Mouse (Mus musculus) left cerebral cortex, postnatal 10 days (tissue): ENCODE measurements at regions not wholly inside any gene's neighbourhood (a gene's known extent, or its start where the extent isn't known, plus 50 kb on each side); places are given as distances from the start of the nearest gene placed in this dataset.

Source experiments
- DNase-seq, 2 experiments: peaks; one replicate each; pipeline ENCODE4 v3.0.0; 2021 to 2022; ENCODE audit warnings: low spot score in 2 of 2, mixed read lengths in 1 of 2; ENCODE audit errors: extremely low spot score in 1 of 2
- intact Hi-C: fragments of 180-260 bp; cut with DNase I; formaldehyde crosslinking; loops from one replicate; pipeline ENCODE4 v1.15.1; 2025

GRCm38 (mm10) chr6:93623541-93623940, 660.2 kb downstream of the Magi1 start:
- intact Hi-C loops: no loop called here
- DNase-seq: no peak

DNA sequence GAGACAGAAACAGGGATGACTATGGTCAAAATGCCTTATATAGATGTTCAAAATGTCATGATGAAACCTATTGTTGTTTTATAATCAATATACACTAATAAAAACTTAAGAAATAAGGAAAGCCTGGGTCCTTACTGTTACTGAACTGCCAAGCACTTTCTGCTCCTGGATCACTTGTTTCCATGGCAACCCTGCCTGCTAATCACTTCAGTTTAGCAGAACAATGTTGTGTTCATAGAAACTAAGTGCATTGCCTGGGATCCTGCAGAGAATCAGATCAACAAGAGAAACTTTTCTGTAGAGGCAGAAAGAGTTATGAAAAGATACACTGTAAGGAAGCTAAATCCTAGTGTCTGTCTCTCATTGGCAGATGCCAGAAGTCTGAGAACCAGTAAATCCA, 666.8 kb downstream of the Magi1 start:
- intact Hi-C loops: no loop called here
- DNase-seq: no peak

- DNase-seq: no peak
These were observed 657.1 kb upstream of the Adamts9 start for GRCm38 (mm10) chr6:93600376-93600775.

GRCm38 (mm10) chr6:93599371-93599770, 656.1 kb upstream of the Adamts9 start:
- DNase-seq: no peak
- intact Hi-C loops: no loop called here

More at GRCm38 (mm10) chr6:93600376-93600775, 657.1 kb upstream of the Adamts9 start:
- intact Hi-C loops: no loop called here

DNA sequence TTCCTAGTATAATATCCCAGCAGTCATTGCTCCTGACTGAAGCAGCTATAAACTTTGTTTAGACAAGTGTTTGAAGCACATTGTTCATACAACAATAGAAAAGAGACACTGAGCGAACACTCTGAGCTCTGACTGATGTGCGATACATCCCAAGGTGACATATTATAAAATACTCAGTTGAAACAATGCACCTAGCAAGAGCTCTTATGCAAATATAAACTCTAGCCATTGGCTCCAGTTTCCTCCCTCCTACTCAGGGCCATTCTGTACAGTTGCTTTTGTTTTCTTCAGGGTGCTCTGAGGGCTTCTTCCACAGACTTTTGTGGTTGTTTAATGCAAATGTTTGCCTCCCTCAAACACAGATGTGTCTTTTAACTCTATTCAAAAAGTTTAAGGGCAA, 646.6 kb upstream of the Adamts9 start:
- intact Hi-C loops: no loop called here
- DNase-seq: no peak

GRCm38 (mm10) chr6:93586871-93587270, 643.6 kb upstream of the Adamts9 start:
- intact Hi-C loops: no loop called here
- no peak for DNase-seq

GRCm38 (mm10) chr6:93581141-93581540, 637.8 kb upstream of the Adamts9 start:
- intact Hi-C loops: no loop called here

DNA sequence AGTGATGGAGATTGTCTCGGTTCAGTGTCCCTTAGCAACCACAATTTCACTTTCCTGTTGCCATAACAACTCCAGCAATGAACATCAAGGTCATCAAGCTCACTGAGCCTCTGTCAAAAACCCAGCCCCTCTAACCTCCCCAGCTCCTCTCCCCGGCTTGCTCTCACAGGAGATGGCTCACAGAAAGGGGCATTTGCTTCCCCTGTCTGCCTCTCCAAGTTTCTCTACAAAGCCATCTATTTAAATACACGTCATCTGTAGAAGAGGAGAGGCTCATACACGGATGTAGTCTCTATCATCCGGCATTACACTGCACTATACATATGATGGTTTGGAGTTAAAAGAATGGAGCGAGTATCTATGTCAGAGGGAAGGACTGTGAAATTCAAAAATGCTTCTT, 637.4 kb upstream of the Adamts9 start:
- no peak for DNase-seq

More at GRCm38 (mm10) chr6:93581141-93581540, 637.8 kb upstream of the Adamts9 start:
- no peak for DNase-seq

DNA sequence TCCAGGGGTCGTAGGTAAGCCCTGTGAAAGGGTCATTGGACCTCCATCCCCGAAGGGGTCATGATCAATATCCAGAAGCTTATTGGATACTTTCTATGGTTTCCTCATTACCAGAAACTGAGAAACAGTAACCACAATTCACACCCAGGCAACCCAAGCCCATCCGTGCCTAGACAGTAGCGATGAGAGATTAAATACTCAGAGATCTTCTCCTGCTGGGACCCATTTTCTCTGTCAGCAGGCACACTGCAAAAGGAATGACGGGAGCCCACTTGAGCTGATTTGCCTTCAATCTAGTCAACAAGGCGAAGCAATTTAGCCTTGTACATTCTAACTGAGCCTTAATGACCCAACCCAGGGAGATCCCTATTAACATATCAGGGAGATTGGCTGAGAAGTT, 632.0 kb upstream of the Adamts9 start:
- intact Hi-C loops: no loop called here
- DNase-seq: no peak

More for the DNA sequence above, 637.4 kb upstream of the Adamts9 start:
- intact Hi-C loops: no loop called here

- DNase-seq: peak; percentile 39 to 51
- intact Hi-C loops: no loop called here
These were observed 630.7 kb upstream of the Adamts9 start for GRCm38 (mm10) chr6:93573679-93574635.

- intact Hi-C loops: no loop called here
- no peak for DNase-seq
These were observed 626.6 kb upstream of the Adamts9 start for GRCm38 (mm10) chr6:93569866-93570265.

GRCm38 (mm10) chr6:93569211-93569610, 625.9 kb upstream of the Adamts9 start:
- DNase-seq: no peak
- intact Hi-C loops: no loop called here

DNA sequence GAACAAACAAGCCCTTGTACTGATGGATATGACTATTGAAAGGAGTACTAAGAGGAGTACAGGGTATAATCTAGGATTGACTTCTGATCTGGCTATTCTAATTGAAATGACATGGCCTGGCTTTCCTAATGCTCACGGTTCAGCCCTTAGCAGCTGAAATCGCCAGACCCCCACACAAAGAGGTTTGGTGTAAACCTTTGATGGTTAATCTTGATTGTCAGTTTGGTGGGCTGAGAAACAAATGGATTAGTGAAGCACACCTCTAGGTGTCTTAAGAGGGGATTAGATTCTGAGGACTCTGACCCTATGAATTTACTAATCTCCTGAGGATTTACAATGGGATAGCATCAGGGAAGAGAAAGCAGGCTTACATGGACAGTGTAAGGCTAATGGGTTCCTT, 623.4 kb upstream of the Adamts9 start:
- no peak for DNase-seq
- intact Hi-C loops: no loop called here

- intact Hi-C loops: no loop called here
- no peak for DNase-seq
These were observed 605.0 kb upstream of the Adamts9 start for GRCm38 (mm10) chr6:93548311-93548710.

DNA sequence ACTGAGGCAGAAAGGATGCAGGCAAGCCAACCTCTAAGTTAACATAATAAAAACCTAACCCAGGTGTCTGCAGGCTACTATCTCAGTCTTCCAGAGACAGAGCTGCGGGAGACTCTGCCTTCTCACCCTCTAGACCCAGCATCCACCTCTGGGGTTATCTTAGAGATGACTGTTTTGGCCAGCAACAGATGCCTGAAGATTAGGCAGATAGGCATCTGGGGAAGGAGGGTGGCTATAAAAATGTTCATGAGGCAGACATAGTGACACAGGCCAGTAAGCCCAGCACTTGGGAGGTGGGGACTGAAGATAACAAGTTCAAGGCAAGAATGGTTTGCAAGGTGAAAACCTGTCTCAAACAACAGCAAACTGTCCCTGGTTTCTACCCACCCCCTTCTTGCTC, 601.0 kb upstream of the Adamts9 start:
- intact Hi-C loops: no loop called here

DNA sequence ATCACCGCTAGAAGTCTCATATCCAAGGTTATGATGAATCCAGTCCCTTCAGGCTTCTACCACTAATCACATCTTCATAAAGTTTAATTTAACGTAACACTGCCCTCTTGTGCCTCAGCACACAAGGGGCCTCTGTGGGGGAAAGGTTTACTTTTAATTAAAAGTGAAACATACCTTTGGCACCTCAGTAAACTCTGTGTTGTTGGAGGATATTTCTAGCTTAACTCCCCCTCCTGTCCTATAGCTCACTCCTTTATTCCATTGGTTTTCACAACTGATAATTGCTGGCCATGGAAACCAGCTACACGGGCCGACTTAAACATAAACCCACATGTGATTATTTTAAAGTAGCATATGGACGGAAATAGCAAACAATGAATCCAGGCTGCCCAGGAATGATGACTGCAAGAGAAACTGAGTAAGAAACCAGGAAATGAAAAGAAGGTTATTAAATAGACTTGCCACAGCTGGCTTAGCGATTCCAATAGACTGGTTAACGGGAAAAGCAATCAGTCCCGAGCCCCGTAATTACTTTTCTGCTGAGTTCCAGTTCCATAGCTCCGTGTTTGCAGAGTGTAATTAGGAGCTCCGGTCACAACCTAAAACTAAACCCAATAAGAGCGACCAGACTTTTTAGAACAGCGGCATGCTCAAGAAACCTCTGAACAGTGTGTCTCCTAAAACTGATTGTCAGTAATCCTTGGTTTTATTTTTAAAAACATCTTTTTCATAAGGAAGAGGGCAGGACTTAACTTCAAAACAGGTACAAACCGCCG, 600.2 kb upstream of the Adamts9 start:
- no peak for DNase-seq

More for the DNA sequence above, 601.0 kb upstream of the Adamts9 start:
- no peak for DNase-seq

DNA sequence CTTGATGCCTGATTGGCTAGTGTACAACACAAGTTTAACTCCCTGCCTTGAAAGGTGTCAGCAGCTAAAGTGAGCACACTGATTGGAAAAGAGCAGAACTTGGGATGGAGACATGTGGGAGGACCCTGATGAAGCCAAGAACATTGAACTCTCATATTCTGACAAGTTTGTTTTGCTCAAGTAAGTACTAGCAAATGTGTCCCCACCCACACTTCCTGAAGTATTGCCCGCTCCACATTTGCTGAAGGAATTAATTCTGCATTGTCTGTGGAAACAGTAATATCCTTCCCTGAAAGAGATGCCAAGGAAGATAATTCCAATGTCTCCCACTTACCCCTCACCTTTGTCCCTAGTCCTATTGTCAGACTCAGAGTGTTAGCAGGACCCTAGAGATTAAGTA, 596.3 kb upstream of the Adamts9 start:
- no peak for DNase-seq
- intact Hi-C loops: no loop called here

More for the DNA sequence above, 600.2 kb upstream of the Adamts9 start:
- intact Hi-C loops: no loop called here

- DNase-seq: no peak
- intact Hi-C loops: no loop called here
These were observed 595.9 kb upstream of the Adamts9 start for GRCm38 (mm10) chr6:93539171-93539570.

DNA sequence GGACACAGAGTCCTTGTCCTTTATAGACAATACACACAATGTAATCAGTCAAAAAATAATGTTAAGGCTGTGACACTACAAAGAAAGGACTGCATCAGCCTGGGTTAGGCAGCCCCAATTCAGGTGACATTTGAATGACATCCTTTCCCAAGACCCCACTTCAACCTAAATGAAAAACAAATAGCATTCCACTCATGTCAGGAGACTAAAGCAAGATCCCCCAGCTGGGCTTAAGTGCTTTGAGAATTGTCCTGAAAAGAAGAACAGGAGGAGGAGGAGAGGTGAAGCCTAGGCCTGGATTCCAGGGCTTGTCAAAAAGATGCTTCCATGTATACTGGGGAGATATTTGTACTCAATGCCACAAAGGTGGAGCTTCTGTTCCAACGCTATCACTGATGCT, 594.7 kb upstream of the Adamts9 start:
- intact Hi-C loops: no loop called here
- no peak for DNase-seq

GRCm38 (mm10) chr6:93537126-93537525, 593.8 kb upstream of the Adamts9 start:
- no peak for DNase-seq
- intact Hi-C loops: no loop called here
